Mouse (Mus musculus): ENCODE measurements around the gene Tcf7l1. TPM values are rescaled to one million over a fixed set of nuclear protein-coding genes. Genes with fewer than 3 reads are reported as not detected.
A peak's percentile ranks its signal among the peaks of the same experiment; 100 is the strongest.

Gene Tcf7l1
- total RNA-seq, 2 experiments from 2014 or later = 0.90 TPM; not detected in 1

DNA sequence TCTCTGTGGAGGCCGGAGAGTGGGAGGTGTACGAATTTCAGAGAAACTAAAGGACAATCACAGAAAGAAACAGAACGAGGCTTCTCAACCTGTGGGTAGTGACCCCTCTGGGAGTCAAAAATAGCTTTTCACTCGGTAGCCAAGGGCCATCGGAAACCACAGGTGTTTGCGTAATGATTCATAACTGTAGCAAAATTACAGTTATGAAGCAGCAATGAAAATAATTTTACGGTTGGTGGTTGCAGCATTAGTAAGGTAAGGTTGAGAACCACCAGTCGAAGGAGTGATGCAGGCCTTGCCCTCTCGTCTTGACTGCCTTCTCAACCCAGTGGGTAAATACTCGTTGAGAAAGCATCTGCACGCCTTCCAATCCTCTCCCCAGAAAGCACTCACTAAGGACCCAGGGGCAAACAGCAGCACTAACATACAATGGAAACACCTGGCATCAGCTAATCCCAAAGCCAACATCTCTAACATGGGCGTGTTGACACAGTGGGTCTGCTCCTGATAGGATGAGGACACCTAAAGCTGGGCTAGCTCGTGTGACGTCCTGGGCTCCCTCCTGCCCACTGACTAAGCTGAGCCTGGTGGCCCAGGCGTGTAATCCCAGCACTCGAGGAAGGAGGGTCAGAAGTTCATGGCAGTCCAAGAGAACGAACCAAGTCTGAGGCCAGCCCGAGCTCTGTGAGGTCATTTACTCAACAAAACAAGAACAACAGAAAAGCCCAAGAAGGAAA, 147.7 kb downstream of the Tcf7l1 start:
- ATAC-seq (replicated peaks; ENCODE audit: low FRiP score, low TSS enrichment, poor library complexity, severe bottlenecking) = no peak

DNA sequence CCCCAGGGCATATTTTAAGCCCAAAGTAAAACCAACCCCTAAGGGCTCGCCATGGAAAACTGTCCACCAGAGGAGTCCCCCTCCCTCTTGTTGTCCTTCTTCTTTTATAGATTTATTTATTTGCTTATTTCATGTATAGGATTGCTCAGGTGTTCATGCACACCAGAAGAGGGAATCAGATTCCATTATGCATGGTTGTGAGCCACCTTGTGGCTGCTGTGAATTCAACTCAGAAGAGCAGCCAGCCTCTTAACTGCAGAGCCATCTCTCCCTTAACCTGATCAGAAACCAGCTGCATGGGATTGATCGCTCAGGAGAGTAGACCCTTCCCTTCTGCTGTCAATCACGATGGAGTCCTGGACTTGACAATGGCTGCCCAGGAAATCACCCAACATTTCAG, 152.1 kb downstream of the Tcf7l1 start:
- ATAC-seq (replicated peaks; ENCODE audit: low FRiP score, low TSS enrichment, poor library complexity, severe bottlenecking) = no peak

GRCm38 (mm10) chr6:72635760-72636431, 153.2 kb downstream of the Tcf7l1 start:
- ATAC-seq (replicated peaks; ENCODE audit: low FRiP score, low TSS enrichment, poor library complexity, severe bottlenecking) = peak; percentile 62

DNA sequence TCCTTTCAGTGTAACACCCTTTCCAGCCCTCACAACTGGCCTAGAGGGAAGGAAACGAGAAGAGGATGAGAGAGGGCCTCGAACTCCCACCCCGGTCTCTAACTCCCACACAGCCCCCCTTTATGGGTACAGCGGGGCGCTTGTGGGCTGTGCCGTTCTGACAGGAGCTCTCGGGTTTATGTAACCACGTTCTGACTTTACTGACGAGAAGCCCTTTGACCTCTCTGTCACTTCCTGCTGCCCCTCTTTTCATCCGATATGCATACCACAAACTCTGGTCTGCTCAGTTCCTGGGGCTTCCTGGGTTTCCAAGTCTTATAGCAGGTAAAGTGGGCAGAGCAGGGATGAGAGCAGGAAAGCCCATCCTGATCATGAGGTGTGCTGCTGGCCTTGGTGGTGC, 154.7 kb downstream of the Tcf7l1 start:
- ATAC-seq (replicated peaks; ENCODE audit: low FRiP score, low TSS enrichment, poor library complexity, severe bottlenecking) = no peak

GRCm38 (mm10) chr6:72631700-72632099, 157.4 kb downstream of the Tcf7l1 start:
- ATAC-seq (replicated peaks; ENCODE audit: low FRiP score, low TSS enrichment, poor library complexity, severe bottlenecking) = no peak

DNA sequence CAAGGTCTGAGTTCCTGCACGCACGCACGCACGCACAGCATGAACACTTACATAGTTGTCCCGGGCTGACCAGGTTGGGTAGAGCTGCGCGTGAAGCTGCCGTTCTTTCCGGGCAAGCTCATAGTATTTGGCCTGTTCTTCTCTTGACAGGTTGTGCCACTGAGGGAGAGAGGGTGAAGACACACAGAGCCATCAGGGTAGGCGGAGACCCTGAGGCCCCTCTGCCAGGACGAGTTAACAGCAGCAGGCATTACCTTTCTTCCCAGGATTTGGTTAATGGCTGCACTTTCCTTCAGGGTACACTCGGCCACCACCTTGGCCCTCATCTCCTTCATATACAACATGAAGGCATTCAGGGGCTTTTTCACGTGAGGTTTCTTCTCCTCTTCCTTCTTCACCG, 158.1 kb downstream of the Tcf7l1 start:
- no peak for ATAC-seq (replicated peaks; ENCODE audit: low FRiP score, low TSS enrichment, poor library complexity, severe bottlenecking)

- ATAC-seq (replicated peaks; ENCODE audit: low FRiP score, low TSS enrichment, poor library complexity, severe bottlenecking) = no peak
These were observed 158.7 kb downstream of the Tcf7l1 start for GRCm38 (mm10) chr6:72630370-72630769.

DNA sequence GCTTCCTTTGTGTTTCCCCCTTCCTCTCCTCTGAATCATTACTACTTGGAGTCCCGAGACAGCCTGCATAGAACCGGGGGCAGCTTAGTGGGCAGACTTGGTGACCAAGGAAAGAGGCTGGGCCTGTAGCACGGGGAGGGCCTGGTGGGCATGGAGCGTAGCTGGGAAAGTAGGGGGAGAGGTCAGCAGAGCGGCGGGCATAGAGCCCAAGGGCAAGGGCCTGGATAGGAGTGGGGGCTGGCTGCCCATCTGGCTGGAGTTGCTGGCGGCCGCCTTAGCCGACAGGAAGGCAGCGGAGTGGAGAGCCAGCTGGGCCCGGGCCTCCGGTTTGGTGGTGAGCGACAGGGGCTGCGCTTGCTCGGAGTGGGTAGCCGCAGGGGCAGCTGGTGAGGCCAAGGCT, 161.8 kb downstream of the Tcf7l1 start:
- ATAC-seq (replicated peaks; ENCODE audit: low FRiP score, low TSS enrichment, poor library complexity, severe bottlenecking) = no peak

DNA sequence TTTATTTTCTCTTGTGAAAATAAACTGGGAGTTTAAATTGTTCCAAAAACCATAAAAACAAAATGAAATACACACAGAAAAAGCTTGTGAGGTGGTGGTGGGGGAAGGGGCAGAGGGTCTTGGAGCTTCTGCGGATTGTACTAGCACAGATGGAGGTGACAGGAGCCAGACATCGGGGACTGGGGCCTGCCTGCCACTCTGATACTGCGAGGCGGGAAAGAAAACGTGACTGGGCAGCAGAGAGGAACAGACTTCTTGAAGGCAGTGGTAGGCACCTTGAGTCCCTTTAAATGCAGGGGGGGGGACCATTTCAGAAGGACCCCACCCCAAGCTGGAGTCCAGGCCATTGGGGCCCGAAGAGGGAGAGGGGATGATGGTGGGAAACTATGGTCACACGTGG, 162.7 kb downstream of the Tcf7l1 start:
- ATAC-seq (replicated peaks; ENCODE audit: low FRiP score, low TSS enrichment, poor library complexity, severe bottlenecking) = no peak

DNA sequence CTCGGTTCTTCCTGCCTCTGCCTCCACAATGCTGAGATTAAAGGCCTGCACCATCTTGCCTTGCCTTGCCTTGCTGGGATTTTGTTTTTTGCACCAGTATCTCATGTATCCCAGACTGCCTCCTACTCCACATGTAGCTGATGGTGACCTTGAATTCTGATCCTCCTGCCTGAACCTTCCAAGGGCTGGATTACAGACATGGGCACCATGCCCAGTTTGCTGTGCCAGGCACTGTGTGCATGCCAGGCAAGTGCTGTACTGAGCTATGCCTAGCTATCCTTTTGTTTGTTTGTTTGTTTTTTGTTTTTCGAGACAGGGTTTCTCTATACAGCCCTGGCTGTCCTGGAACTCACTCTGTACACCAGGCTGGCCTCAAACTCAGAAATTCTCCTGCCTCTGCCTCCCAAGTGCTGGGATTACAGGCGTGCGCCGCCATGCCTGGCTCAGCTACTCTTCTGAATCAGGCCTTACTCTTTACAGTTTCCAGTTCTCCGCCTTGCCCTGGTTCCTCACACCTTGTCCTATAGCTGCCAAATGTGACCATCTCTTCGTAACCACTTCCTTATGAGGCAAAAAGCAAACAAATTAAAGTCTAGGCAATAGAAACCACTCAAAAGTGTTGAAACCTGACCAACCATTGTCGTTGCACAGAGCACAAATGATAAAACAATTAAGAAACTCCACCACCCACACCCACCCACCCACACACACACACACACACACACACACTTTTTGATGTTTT, 165.2 kb downstream of the Tcf7l1 start:
- ATAC-seq (replicated peaks; ENCODE audit: low FRiP score, low TSS enrichment, poor library complexity, severe bottlenecking) = no peak

DNA sequence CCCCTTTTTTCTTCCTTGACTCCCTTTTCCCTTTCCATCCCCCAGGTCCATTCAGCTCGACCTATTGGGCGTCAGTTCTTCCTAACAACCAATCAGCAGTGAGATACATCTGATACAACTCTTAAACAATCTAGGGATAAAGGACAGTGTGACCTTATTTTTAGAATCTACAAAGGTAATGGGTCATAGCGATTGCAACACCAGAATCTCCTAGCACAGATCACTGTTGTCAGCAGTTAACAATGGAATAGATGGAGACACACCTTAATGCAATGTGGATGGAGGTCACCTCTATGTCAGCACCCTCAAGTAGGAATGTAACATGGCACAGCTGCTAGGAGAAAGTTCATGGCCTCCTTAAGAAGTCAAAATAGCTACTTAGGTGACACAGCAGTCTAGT, 166.1 kb downstream of the Tcf7l1 start:
- ATAC-seq (replicated peaks; ENCODE audit: low FRiP score, low TSS enrichment, poor library complexity, severe bottlenecking) = no peak

DNA sequence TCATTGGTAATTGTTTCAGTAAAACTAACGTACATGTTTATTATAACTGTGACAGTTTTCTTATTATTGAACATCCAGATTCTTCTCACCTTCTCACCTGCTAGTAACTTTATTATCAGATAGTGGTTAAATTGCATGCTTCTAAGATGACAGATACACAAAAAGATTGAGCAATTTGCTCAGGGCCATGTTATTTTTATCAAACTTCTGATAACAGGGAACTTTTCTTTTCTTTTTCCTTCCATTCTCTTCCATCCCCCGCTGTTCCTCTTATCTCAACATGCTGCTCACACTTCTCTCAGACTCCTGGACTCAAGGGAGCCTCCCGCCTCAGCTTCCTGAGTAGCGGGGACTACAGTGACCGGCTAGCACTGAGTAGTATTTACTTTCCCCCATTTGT, 168.1 kb downstream of the Tcf7l1 start:
- no peak for ATAC-seq (replicated peaks; ENCODE audit: low FRiP score, low TSS enrichment, poor library complexity, severe bottlenecking)

GRCm38 (mm10) chr6:72619734-72620532, 169.1 kb downstream of the Tcf7l1 start:
- ATAC-seq (replicated peaks; ENCODE audit: low FRiP score, low TSS enrichment, poor library complexity, severe bottlenecking) = no peak

DNA sequence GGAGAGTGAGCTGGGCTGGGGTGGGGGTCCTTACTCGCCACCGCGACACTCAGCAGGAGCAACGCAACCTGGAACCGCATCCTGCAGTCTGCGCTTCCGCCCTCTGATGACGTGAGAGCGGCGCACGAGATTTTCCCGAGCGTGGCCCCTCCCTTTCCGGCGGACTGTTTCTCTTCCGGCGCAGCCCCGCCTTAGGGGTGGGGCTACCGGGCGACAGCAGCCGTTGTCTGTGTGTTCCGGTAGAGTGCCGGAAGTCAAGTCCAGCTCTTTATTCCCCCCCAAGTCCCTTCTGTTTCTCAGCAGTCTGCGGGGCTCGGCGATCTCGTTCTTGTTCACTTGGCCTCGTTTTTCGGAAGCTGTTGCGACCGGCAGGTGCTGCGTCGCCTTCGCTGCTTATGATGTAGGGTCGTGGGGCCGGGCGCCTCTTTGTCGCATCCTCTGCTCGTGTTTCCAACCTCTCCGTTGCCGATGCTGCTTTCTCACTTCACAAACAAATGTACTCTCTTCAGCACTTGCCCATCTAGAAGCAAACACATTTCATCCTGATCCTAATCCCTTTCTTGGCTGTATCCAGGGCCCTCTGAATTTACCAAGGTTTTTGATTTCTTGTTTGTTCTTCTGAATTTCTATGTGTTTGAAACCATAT, 172.3 kb downstream of the Tcf7l1 start, which contains the start of gene Tgoln1:
Gene Tgoln1 (minus strand): TSS at position 358 of the 646 bp plus-strand sequence.
- peak; percentile 96 for ATAC-seq (replicated peaks; ENCODE audit: low FRiP score, low TSS enrichment, poor library complexity, severe bottlenecking)

GRCm38 (mm10) chr6:72615561-72616375, 173.3 kb downstream of the Tcf7l1 start:
- ATAC-seq (replicated peaks; ENCODE audit: low FRiP score, low TSS enrichment, poor library complexity, severe bottlenecking) = 0 out of 2 replicates have a peak, but pooled peaks have one; percentile 9

DNA sequence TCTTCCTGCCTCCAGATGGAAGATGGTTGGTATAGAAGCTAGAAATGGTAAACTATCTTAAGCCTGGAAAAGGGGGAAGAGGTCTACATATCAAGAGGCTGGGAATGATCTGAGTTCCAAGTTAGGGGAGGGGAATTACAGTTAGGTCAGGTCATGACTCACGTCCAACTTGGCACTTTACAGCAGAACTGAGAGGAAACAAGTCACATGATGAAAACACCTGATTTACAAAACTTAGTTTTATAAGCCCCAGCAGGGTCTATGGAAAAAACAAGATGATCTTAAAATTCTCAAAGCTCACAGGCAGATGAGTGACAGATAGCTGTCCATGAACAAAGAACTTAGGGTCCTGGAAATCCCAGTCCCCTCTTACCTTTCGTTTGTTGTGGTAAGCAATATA, 173.9 kb downstream of the Tcf7l1 start:
- no peak for ATAC-seq (replicated peaks; ENCODE audit: low FRiP score, low TSS enrichment, poor library complexity, severe bottlenecking)

DNA sequence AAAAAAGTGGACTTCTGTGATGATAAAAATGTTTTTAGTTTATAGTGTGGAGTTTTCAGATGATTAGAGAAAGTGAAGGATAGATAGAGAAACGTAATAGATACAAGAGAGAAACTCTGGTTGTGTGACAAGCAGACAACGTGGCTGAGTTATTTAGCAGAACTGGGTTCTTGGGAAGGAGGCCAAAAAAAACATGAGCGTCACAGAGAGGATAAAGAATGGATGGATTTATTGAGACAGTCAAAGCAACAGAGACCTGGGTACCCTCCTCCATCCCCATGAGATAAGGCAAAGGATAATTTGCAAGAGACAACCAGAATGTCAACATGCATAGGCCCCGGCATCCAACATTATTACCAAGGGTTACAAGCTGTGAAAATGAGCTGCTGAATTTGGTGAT, 178.8 kb downstream of the Tcf7l1 start:
- no peak for ATAC-seq (replicated peaks; ENCODE audit: low FRiP score, low TSS enrichment, poor library complexity, severe bottlenecking)

- no peak for ATAC-seq (replicated peaks; ENCODE audit: low FRiP score, low TSS enrichment, poor library complexity, severe bottlenecking)
These were observed 180.3 kb downstream of the Tcf7l1 start for GRCm38 (mm10) chr6:72608662-72609184.
